Mouse (Mus musculus) intestine, embryonic 14.5 days (tissue): ENCODE measurements around the gene Patz1. TPM values are rescaled to one million over a fixed set of nuclear protein-coding genes. Genes with fewer than 3 reads are reported as not detected.

Experiments
- ATAC-seq: fragments of 200-750 bp; cut with Nextera tagmentation; replicated peaks from 2 replicates; pipeline ENCODE4 v1.8.0; 2017; ENCODE audit warnings: low read depth, moderate number of reproducible peaks, moderate TSS enrichment, moderate library complexity; ENCODE audit not compliant: low FRiP score, low TSS enrichment
- DNase-seq: peaks from one replicate; pipeline ENCODE4 v3.0.0-alpha.2; 2018; ENCODE audit warnings: low spot score
- H3K27ac ChIP-seq: fragments of 300-500 bp; sonication (generic); 2 replicates; pipeline ENCODE4 v1.5.1; 2014; ENCODE audit warnings: low read depth, mild to moderate bottlenecking, control low read depth
- H3K27me3 ChIP-seq: fragments of 300-500 bp; sonication (generic); replicated peaks from 2 replicates; pipeline ENCODE4 v1.6.1; 2014; ENCODE audit warnings: low read length, control low read depth; ENCODE audit not compliant: control insufficient read depth, insufficient read depth
- H3K36me3 ChIP-seq: fragments of 300-500 bp; sonication (generic); 2 replicates; pipeline ENCODE4 v1.6.1; 2014; ENCODE audit warnings: low read length, control low read depth; ENCODE audit not compliant: control insufficient read depth, insufficient read depth
- H3K4me1 ChIP-seq: fragments of 300-500 bp; sonication (generic); replicated peaks from 2 replicates; pipeline ENCODE4 v1.6.1; 2014; ENCODE audit warnings: low read length, control low read depth, mixed read lengths; ENCODE audit not compliant: control insufficient read depth, insufficient read depth
- H3K4me2 ChIP-seq: fragments of 300-500 bp; sonication (generic); 2 replicates; pipeline ENCODE4 v1.6.1; 2014; ENCODE audit warnings: low read length
- H3K4me3 ChIP-seq: fragments of 300-500 bp; sonication (generic); 2 replicates; pipeline ENCODE4 v1.5.1; 2014; ENCODE audit warnings: low read depth, low read length, control low read depth, mixed read lengths
- H3K9ac ChIP-seq: fragments of 300-500 bp; sonication (generic); 2 replicates; pipeline ENCODE4 v1.6.1; 2014; ENCODE audit warnings: mild to moderate bottlenecking, low read length
- H3K9me3 ChIP-seq: fragments of 300-500 bp; sonication (generic); 2 replicates; pipeline ENCODE4 v1.6.1; 2016; ENCODE audit warnings: low read length, control low read depth; ENCODE audit not compliant: control insufficient read depth
- WGBS: fragments of 180-500 bp; shearing (Covaris S2); extraction: QIAGEN DNeasy Blood & Tissue Kit; methylation state at CpG from one replicate; pipeline ENCODE4 v1.1.7; 2014; 5-methylcytosine and 5-hydroxymethylcytosine counted together
- polyA plus RNA-seq: library from polyadenylated mRNA; unstranded; fragments of >200 nt; fragmentation: Nextera tagmentation; extraction: Ambion mirVana; gene quantifications from 2 replicates; pipeline ENCODE4 v1.2.1, GENCODE M21; 2014

The Patz1 gene
- polyA plus RNA-seq, 1 experiment from 2014 or later, result 50.6 TPM

DNA sequence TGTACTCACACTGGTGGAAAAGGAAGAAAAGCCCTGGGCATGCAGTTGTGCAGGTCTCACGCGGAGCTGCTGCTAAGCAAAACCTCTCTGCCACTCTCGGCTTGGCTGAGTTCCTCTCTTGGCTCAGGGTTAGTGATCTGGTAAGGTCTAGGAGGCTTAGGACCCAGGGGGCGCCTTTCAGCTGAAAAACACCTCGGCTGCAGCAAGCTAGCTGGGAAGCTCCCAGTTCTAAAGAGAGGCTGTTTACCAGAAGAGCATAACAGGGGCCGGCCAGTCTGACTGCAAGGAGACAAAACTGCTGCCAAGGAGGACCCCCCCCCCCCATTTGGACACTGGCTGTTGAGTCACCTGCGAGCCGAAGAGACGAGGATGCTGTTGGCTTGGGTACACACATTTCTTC, 41.9 kb downstream of the Patz1 start:
- Histone ChIP-seq H3K4me1 (peaks cover 22% of the 10 kb centered on the region), H3K4me3 (peak overlapping the region; percentile 42), H3K27me3 (no peaks in the 10 kb centered on the region), H3K27ac (peak overlapping the region; percentile 1; the same call in 1 of the 2 replicates), H3K9ac (peak overlapping the region; percentile 45), H3K36me3 (no peaks in the 10 kb centered on the region), H3K9me3 (no peaks in the 10 kb centered on the region), H3K4me2 (peak overlapping the region; percentile 97)
- 1% methylated on average over 9 of the region's 9 CpGs for WGBS
- peak; percentile 73 for DNase-seq
- no peak for ATAC-seq

DNA sequence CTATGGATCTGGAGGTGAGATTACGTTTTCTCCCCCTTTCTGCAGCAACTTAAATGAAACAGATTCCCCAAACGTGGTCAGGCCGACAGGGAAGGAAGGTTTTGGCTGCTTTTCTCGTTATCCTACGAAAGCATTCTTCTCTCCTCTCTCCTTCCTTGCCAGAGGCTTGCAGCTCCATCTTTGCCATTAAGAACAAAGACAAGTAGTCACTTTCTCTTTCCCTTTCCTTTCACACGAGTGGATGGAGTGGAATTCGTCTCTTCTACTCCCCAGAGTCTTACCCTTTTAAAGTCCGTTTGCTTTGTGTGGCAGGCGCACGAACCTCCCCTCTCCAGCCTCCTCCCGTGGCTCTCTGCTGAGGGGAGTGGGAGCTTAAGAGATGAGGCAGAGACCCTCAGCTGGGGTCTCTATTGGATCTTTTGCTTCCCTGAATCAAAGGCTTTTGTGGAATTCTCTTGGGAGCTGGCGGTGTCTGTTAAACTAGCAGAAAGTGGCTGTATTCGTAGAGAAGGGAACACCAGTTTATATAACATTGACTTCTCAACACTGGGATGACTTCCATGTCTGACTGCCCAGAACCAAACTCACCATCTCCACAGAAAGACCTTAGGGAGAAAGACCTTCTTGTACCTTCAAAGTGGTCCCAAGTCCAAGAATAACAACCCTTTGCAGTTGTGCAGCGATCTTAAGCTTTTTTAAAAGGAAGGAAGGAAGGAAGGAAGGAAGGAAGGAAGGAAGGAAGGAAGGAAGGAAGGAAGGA, 42.5 kb downstream of the Patz1 start:
- Histone ChIP-seq H3K27me3 (no peaks in the 10 kb centered on the region), H3K27ac (peak overlapping the region; percentile 71), H3K4me2 (peak overlapping the region; percentile 97), H3K4me1 (peaks cover 29% of the 10 kb centered on the region), H3K9ac (peak overlapping the region; percentile 45), H3K36me3 (no peaks in the 10 kb centered on the region), H3K4me3 (peak overlapping the region; percentile 42), H3K9me3 (no peaks in the 10 kb centered on the region)
- 3% methylated on average over 14 of the region's 14 CpGs for WGBS
- DNase-seq, result no peak
- no peak for ATAC-seq

DNA sequence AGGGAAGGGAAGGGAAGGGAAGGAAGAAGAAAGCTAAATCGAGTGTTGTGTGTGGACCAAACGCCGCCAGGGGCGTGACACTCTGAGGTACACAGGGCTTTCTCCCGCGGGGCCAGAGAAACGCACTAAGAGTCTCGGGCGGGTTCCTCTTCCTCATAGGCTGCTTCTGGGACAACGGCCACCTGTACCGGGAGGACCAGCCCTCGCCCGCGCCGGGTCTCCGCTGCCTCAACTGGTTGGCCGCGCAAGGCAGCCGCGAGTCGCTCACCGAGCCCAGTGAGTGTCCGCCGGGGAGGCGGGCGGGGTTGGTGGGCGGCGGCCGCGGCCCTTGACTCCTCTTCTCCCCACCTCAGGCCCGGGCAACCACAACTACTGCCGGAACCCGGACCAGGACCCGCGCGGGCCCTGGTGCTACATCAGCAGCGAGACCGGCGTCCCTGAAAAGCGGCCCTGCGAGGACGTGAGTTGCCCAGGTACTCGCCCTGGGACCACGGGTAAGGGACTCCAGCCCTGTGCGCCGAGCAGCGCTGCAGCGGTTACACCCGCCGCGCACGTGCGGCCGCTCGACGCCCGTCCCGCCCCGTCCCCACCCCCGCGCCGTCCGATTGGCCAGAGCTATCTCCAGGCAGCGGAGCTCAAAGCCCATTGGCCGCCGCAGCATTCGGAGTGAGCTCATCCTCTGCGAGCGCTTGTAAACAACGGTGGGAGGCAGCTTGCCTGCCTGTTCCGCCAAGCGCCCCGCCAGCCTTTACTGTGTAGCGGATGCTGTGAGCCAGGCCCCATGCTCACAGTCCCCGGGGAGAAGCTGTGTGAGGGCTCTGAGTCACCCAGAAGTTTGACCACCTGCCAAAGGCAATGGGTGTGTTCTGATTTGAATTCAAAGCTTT, 43.3 kb downstream of the Patz1 start:
- under 1% methylated on average over 65 of the region's 75 CpGs for WGBS
- peak overlapping the region; percentile 97 for H3K4me2 ChIP-seq
- no peaks in the 10 kb centered on the region for H3K27me3 ChIP-seq
- no peaks in the 10 kb centered on the region for H3K9me3 ChIP-seq
- H3K4me1 ChIP-seq, result peaks cover 33% of the 10 kb centered on the region
- H3K36me3 ChIP-seq, result no peaks in the 10 kb centered on the region
- peak; percentile 96 for ATAC-seq
- H3K27ac ChIP-seq, result peak overlapping the region; percentile 71
- peak overlapping the region; percentile 42 for H3K4me3 ChIP-seq
- peak overlapping the region; percentile 58 for H3K9ac ChIP-seq
- DNase-seq, result peak; percentile 92

DNA sequence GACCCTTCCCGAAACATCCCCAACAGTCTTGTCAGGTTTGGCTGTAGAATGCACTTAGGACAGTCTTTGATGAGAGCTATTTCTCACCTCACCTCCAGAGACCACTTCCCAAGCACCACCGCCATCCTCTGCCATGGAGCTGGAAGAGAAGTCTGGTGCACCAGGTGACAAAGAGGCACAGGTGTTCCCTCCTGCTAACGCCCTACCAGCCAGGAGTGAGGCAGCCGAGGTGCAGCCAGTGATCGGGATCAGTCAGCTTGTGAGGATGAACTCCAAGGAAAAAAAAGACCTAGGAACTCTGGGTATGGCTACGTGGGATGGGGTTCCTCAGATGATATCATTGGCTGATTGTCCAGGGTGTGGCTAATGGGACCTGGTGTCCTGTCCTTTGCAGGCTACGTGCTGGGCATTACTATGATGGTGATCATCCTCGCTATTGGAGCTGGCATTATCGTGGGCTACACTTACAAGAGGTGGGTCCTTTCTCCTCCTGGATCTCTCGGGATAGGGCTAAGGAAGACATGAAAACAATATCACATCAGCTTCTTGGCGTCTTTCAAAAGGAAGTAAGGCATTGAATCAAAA, 44.5 kb downstream of the Patz1 start:
- ATAC-seq (no peak), DNase-seq (no peak)
- H3K4me3 ChIP-seq, result no peak overlapping the region
- 90% methylated on average over 11 of the region's 11 CpGs for WGBS
- H3K9me3 ChIP-seq, result no peaks in the 10 kb centered on the region
- no peak overlapping the region for H3K9ac ChIP-seq
- H3K4me1 ChIP-seq, result peaks cover 43% of the 10 kb centered on the region
- H3K27ac ChIP-seq, result no peak overlapping the region
- no peaks in the 10 kb centered on the region for H3K36me3 ChIP-seq
- no peak overlapping the region for H3K4me2 ChIP-seq
- no peaks in the 10 kb centered on the region for H3K27me3 ChIP-seq

DNA sequence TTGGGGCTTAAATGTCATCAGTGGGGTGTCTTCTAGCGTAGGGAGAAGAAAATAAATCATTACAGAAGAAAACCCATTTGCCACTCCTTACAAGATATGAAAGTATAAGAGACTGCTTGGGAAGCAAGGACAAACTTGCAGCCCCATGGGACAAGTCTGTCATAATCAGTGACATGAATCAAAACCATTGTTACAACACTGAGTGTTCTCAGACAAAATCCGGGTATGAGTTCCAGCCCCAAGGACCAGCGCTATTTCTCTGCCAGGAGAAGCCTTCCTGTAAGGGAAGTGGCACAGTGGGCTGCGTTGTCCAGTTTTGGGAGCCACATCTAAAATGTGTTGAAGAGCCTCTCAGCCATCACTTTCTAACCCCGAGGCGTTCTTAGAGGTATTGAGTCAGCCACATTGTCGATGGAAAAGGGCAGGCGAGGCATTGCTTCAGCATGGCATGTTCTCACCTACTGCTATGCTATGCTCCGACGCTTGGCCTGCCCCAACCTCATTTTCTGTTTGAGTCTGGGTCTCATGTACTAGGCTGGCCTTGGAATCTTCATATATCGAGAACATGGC, 45.6 kb downstream of the Patz1 start:
- Histone ChIP-seq H3K4me2 (no peak overlapping the region), H3K4me3 (no peak overlapping the region), H3K27ac (no peak overlapping the region), H3K4me1 (peaks cover 43% of the 10 kb centered on the region), H3K27me3 (no peaks in the 10 kb centered on the region), H3K9ac (no peak overlapping the region), H3K36me3 (no peaks in the 10 kb centered on the region), H3K9me3 (no peaks in the 10 kb centered on the region)
- WGBS, result 92% methylated on average over 11 of the region's 11 CpGs
- ATAC-seq (no peak), DNase-seq (no peak)

DNA sequence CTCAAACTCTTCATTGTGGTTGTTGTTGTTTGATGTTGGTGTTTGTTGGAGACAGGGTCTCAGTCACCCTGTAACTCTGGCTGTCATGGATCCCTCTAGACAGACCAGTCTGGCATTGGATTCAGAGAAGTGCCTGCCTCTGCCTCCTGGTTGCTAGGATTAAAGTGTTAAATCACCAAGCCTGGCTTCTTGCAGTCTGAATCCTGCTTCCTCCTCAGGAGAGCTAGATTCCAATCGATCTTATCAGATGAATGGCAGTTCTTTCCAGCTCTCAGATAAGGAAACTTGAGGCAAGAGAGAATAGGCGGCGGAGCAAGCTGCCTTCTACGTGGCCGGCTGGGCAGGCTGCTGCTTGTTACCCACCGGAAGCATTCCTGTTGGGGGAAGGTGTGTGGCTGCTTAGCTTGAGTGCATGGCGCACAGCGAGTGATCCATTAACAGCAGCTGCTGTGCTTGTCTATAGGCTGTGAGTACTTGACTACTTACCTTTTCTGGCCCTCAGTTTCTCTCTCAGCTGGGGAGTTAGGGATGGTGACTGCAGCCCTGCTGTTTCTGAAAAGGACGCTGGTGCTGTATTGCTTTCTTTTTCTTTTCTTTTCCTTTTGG, 46.1 kb downstream of the Patz1 start:
- no peak overlapping the region for H3K4me2 ChIP-seq
- no peak overlapping the region for H3K4me3 ChIP-seq
- H3K9ac ChIP-seq, result no peak overlapping the region
- no peak overlapping the region for H3K27ac ChIP-seq
- H3K4me1 ChIP-seq, result peaks cover 43% of the 10 kb centered on the region
- 32% methylated on average over 9 of the region's 9 CpGs for WGBS
- DNase-seq, result no peak
- no peaks in the 10 kb centered on the region for H3K9me3 ChIP-seq
- no peaks in the 10 kb centered on the region for H3K27me3 ChIP-seq
- ATAC-seq, result no peak
- H3K36me3 ChIP-seq, result no peaks in the 10 kb centered on the region

DNA sequence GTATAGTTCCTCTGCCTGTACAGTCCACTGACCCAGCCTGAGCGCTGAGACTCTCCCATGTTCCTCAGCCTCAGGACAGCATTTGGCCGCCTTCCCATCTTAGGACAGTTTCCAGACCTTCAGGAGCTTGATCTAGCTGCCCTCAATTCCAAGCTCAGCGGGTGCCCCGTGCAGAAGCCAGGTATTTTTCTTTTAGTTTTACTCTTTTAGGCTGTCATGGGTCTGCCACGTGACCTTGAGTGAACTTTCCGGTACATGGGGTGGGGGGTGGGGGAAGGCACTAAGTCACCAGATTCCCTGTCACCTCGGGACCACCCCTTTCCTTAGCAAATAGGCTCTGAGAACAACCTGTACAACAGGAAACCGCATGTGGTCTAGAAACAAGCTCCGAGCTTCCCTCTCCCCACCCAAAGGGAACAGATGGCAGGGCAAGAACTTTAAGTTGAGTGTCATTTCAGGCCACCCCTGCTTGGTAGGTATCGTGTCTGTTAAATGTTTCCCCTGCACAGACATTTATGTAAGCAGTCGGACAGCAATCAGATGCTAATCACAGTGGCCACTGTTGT, 47.1 kb downstream of the Patz1 start:
- peaks cover 40% of the 10 kb centered on the region for H3K4me1 ChIP-seq
- no peak overlapping the region for H3K4me3 ChIP-seq
- H3K9ac ChIP-seq, result no peak overlapping the region
- ATAC-seq (no peak), DNase-seq (peak; percentile 73)
- H3K27ac ChIP-seq, result peak overlapping the region; percentile 43; the same call in 1 of the 2 replicates
- no peaks in the 10 kb centered on the region for H3K27me3 ChIP-seq
- H3K4me2 ChIP-seq, result peak overlapping the region; percentile 20; the same call in 1 of the 2 replicates
- 12% methylated on average over 11 of the region's 11 CpGs for WGBS
- H3K9me3 ChIP-seq, result no peaks in the 10 kb centered on the region
- H3K36me3 ChIP-seq, result no peaks in the 10 kb centered on the region

DNA sequence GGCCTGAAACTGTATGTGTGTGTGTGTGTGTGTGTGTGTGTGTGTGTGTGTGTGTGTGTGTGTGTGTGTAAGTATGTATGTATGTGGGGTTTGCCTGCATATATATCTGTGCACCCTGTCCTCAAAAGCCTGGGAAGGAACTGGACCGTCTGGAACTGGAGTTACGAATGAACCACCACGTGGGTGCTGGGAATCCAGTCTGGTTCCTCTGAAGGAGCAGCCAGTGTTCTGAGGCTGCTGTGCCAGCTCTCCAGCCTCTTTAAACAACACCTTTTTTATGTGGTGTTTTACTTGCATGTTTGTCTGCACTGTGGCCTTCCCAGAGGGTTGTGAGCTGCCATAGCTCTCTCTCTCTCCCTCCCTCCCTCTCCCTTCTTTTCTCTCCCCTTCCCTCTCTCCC, 47.9 kb downstream of the Patz1 start:
- H3K36me3 ChIP-seq, result no peaks in the 10 kb centered on the region
- no peak for ATAC-seq

More for the DNA sequence above, 47.9 kb downstream of the Patz1 start:
- Histone ChIP-seq H3K9ac (no peak overlapping the region), H3K27ac (no peak overlapping the region; the same call in 1 of the 2 replicates), H3K4me2 (no peak overlapping the region), H3K4me1 (peaks cover 40% of the 10 kb centered on the region), H3K27me3 (no peaks in the 10 kb centered on the region), H3K9me3 (no peaks in the 10 kb centered on the region), H3K4me3 (no peak overlapping the region)
- DNase-seq, result no peak
- 91% methylated on average over 3 of the region's 3 CpGs for WGBS
